Mouse (Mus musculus): ENCODE data around the gene Camk2d. TPM values are rescaled to one million over a fixed set of nuclear protein-coding genes. Genes with fewer than 3 reads are reported as not detected.

The Camk2d gene
- total and polyA plus RNA-seq, 3 experiments = 66.1 to 80.4 (median 77.3) TPM

DNA sequence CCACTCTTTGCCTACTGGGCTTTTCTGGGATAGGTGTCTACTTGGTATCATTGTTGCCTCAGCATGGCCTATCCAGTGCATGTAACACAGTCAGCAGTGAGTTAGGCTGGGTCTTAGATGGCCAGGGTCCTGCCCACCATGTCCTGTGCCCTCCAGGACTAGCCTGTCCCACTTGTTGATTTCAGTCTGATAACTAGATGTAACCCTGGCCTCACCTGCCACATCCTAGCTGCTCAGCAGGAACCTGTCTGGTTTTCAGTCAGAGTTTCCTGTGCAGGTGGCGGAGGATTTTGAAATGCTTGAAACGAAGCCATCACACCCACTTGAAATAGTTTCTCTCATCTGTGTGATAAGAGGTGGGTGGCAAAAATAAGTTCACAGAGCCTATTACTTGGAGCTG, 64.5 kb downstream of the Camk2d start (continued):
- no peak for TF ChIP-seq E2F4 (IDR thresholded peaks at IDR 0.05; ENCODE audit: insufficient replicate concordance, low read depth, low read length)
- TF ChIP-seq USF1 (IDR thresholded peaks at IDR 0.05; ENCODE audit: low read depth, low read length) = no peak
- TF ChIP-seq NRF1 (IDR thresholded peaks at IDR 0.05; ENCODE audit: low read depth, low read length) = no peak
- no peak for TF ChIP-seq HCFC1 (IDR thresholded peaks at IDR 0.05; ENCODE audit: low read depth, low read length)
- peak; percentile 65 for TF ChIP-seq JUN (IDR thresholded peaks at IDR 0.05; ENCODE audit: insufficient read depth, low read depth, low read length)

DNA sequence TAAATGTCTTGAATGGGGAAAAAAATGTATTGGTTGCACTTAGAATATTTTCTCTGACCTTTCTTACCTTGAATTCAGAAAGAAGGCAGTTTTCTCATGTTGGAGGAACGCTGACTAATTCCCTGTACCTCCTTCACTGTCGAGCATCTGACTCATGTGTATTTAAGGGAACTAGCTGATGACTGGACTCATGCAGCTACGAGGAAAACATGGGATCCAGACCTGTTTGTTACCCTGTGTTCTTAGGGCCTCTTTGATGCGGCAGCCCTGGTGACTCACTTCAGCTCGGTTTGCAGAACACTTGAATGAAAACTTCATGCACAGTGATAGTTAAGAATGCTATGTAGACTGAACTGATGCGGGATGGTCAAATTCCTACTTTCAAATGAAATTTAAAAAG, 64.9 kb downstream of the Camk2d start:
- Histone ChIP-seq H3K4me2 (ENCODE audit: insufficient read depth, low read depth, poor library complexity, severe bottlenecking) (peak overlapping the region; percentile 99), H3K27ac (ENCODE audit: insufficient read depth, low read depth) (peak overlapping the region; percentile 92), H3K9me3 (replicated peaks; ENCODE audit: low read length) (no peaks in the 10 kb centered on the region), H3K79me2 (replicated peaks; ENCODE audit: control insufficient read depth, extremely low read depth, insufficient read depth, poor library complexity, severe bottlenecking) (peaks cover 75% of the 10 kb centered on the region), H3K4me1 (ENCODE audit: control insufficient read depth in 1 of 2, insufficient read depth in 2 of 2) (peaks cover 19 to 87% of the 10 kb centered on the region in 2 experiments), H3K27me3 (replicated peaks) (no peaks in the 10 kb centered on the region), H3K36me3 (replicated peaks in 1 of 2; ENCODE audit: control insufficient read depth in 1 of 2, insufficient read depth in 1 of 2, low read length in 1 of 2) (peaks cover 0 to 3% of the 10 kb centered on the region in 2 experiments), H3K9ac (ENCODE audit: insufficient read depth, low read depth) (peak overlapping the region; percentile 81), H3K4me3 (replicated peaks in 1 of 3; ENCODE audit: low read depth in 2 of 3, low read length in 2 of 3, poor library complexity in 1 of 3) (peak overlapping the region in 2 of 3 experiments; percentile 5 to 19)
- dilution Hi-C loops (cut with MboI; ENCODE audit: extremely low pct_ligation_motif_present, extremely low pct_unique_long_range_greater_than_20kb, low sequenced_read_pairs) (no loop called here), in situ Hi-C loops (cut with MboI; ENCODE audit: low pct_ligation_motif_present, low pct_unique_long_range_greater_than_20kb, low sequenced_read_pairs) (loop anchor here (5.0 kb wide), 1 partner anchor 64 kb away; the partner anchor contains the start of gene Camk2d)
- TF ChIP-seq SIN3A (IDR thresholded peaks at IDR 0.05; ENCODE audit: low read length) = peak; percentile 17
- TF ChIP-seq CHD2 (IDR thresholded peaks at IDR 0.05; ENCODE audit: low read length) = no peak
- TF ChIP-seq MAFK (IDR thresholded peaks at IDR 0.05; ENCODE audit: insufficient replicate concordance, low read length) = 0 out of 2 replicates have a peak, but pooled peaks have one; percentile 2
- TF ChIP-seq MEF2A (IDR thresholded peaks at IDR 0.05; ENCODE audit: borderline replicate concordance, low read depth, low read length) = 0 out of 2 replicates have a peak, but pooled peaks have one; percentile 6
- peak; percentile 64 for DNase-seq (ENCODE audit: extremely low read depth)

DNA sequence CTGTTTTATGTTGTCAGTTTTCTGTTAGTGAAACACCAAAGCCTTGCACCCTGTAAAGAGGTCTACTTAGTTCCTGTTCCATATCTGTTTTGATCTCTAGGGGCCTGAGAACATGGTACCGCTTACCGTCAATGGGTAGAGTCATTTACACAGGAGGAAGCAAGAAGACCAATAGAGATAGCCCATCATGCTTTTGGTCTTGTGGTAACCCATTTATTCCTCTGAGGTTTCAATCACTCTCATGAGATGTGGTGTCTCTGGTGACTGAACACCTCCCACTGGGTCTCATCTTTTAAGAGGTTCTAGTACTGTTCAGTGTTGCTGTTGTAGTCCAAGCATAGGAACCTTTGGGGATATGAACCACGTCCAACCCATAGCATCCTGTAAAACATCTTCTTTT, 65.8 kb downstream of the Camk2d start:
- H3K79me2 ChIP-seq (replicated peaks; ENCODE audit: control insufficient read depth, extremely low read depth, insufficient read depth, poor library complexity, severe bottlenecking) = peaks cover 70% of the 10 kb centered on the region
- peak; percentile 92 for DNase-seq (ENCODE audit: extremely low read depth)
- dilution Hi-C loops (cut with MboI; ENCODE audit: extremely low pct_ligation_motif_present, extremely low pct_unique_long_range_greater_than_20kb, low sequenced_read_pairs) (no loop called here), in situ Hi-C loops (cut with MboI; ENCODE audit: low pct_ligation_motif_present, low pct_unique_long_range_greater_than_20kb, low sequenced_read_pairs) (loop anchor here (5.0 kb wide), 1 partner anchor 65 kb away; the partner anchor contains the start of gene Camk2d)
- H3K9me3 ChIP-seq (replicated peaks; ENCODE audit: low read length) = no peaks in the 10 kb centered on the region
- peak overlapping the region; percentile 73 for H3K27ac ChIP-seq (ENCODE audit: insufficient read depth, low read depth)
- no peak overlapping the region for H3K4me3 ChIP-seq (replicated peaks in 1 of 3; ENCODE audit: low read depth in 2 of 3, low read length in 2 of 3, poor library complexity in 1 of 3)
- H3K4me1 ChIP-seq (ENCODE audit: control insufficient read depth in 1 of 2, insufficient read depth in 2 of 2) = peaks cover 19 to 89% of the 10 kb centered on the region in 2 experiments
- peaks cover under 1 to 3% of the 10 kb centered on the region in 2 experiments for H3K36me3 ChIP-seq (replicated peaks in 1 of 2; ENCODE audit: control insufficient read depth in 1 of 2, insufficient read depth in 1 of 2, low read length in 1 of 2)
- peak overlapping the region; percentile 81 for H3K9ac ChIP-seq (ENCODE audit: insufficient read depth, low read depth)
- H3K4me2 ChIP-seq (ENCODE audit: insufficient read depth, low read depth, poor library complexity, severe bottlenecking) = peak overlapping the region; percentile 99
- H3K27me3 ChIP-seq (replicated peaks) = no peaks in the 10 kb centered on the region
- TF ChIP-seq CHD2 (IDR thresholded peaks at IDR 0.05; ENCODE audit: low read length) (no peak), NELFE (IDR thresholded peaks at IDR 0.05; ENCODE audit: low read depth, low read length) (no peak), POLR2A (IDR thresholded peaks at IDR 0.05; ENCODE audit: low read depth, low read length) (peak; percentile 31; the same call in 1 of the 2 replicates), SIN3A (IDR thresholded peaks at IDR 0.05; ENCODE audit: low read length) (peak; percentile 63), NRF1 (IDR thresholded peaks at IDR 0.05; ENCODE audit: low read depth, low read length) (no peak), TBP (conservative IDR thresholded peaks at IDR 0.05; ENCODE audit: low read depth, low read length) (peak; percentile 58; the same call in 1 of the 2 replicates), PAX5 (IDR thresholded peaks at IDR 0.05; ENCODE audit: low read length) (no peak), ELF1 (IDR thresholded peaks at IDR 0.05; ENCODE audit: low read depth, low read length) (no peak), ZC3H11A (IDR thresholded peaks at IDR 0.05; ENCODE audit: low read depth, low read length) (no peak), EP300 (IDR thresholded peaks at IDR 0.05; ENCODE audit: low read length) (peak; percentile 66), POLR2AphosphoS2 (IDR thresholded peaks at IDR 0.05; ENCODE audit: low read depth, low read length) (no peak), MAFK (IDR thresholded peaks at IDR 0.05; ENCODE audit: insufficient replicate concordance, low read length) (0 out of 2 replicates have a peak, but pooled peaks have one; percentile 61), USF2 (conservative IDR thresholded peaks at IDR 0.05; ENCODE audit: low read depth, low read length) (no peak), JUN (IDR thresholded peaks at IDR 0.05; ENCODE audit: insufficient read depth, low read depth, low read length) (no peak; the same call in 1 of the 2 replicates), CTCF (conservative IDR thresholded peaks at IDR 0.05 in 1 of 2, IDR thresholded peaks at IDR 0.05 in 1 of 2; ENCODE audit: low read depth in 2 of 2, low read length in 2 of 2) (no peak), ETS1 (conservative IDR thresholded peaks at IDR 0.05; ENCODE audit: low read depth, low read length) (peak; percentile 85), MAZ (IDR thresholded peaks at IDR 0.05; ENCODE audit: low read depth, low read length) (no peak), JUND (conservative IDR thresholded peaks at IDR 0.05; ENCODE audit: low read depth, low read length) (peak; percentile 33; the same call in 1 of the 2 replicates), MXI1 (IDR thresholded peaks at IDR 0.05; ENCODE audit: low read depth, low read length) (no peak), KAT2A (IDR thresholded peaks at IDR 0.05; ENCODE audit: insufficient replicate concordance, low read length) (no peak), SMC3 (IDR thresholded peaks at IDR 0.05; ENCODE audit: low read depth, low read length) (peak; percentile 14; the same call in 1 of the 2 replicates), CHD1 (IDR thresholded peaks at IDR 0.05; ENCODE audit: low read depth, low read length) (no peak; the same call in 1 of the 2 replicates), E2F4 (IDR thresholded peaks at IDR 0.05; ENCODE audit: insufficient replicate concordance, low read depth, low read length) (no peak), ZNF384 (IDR thresholded peaks at IDR 0.05; ENCODE audit: low read depth, low read length) (no peak), BHLHE40 (IDR thresholded peaks at IDR 0.05; ENCODE audit: low read depth, low read length) (peak; percentile 93), ZMIZ1 (IDR thresholded peaks at IDR 0.05; ENCODE audit: low read depth, low read length) (no peak), HCFC1 (IDR thresholded peaks at IDR 0.05; ENCODE audit: low read depth, low read length) (no peak)

All from CH12.LX (cell line).